Mouse (Mus musculus) hindbrain, postnatal 0 days (tissue): Measurements from ENCODE around the gene Ccr3. TPM values are rescaled to one million over a fixed set of nuclear protein-coding genes. Genes with fewer than 3 reads are reported as not detected.

Experiments used
- ATAC-seq: fragments of 200-750 bp; cut with Nextera tagmentation; 2 replicates; pipeline ENCODE4 v1.8.0; 2017; ENCODE audit warnings: mild to moderate bottlenecking, moderate TSS enrichment, moderate library complexity
- DNase-seq: peaks from one replicate; pipeline ENCODE4 v3.0.0-alpha.2; 2015; ENCODE audit warnings: low spot score
- H3K27ac ChIP-seq: fragments of 300-500 bp; sonication (generic); 2 replicates; pipeline ENCODE4 v1.5.1; 2014; ENCODE audit warnings: mild to moderate bottlenecking
- H3K27me3 ChIP-seq: fragments of 300-500 bp; sonication (generic); 2 replicates; pipeline ENCODE4 v1.6.1; 2014; ENCODE audit warnings: low read length, mixed read lengths; ENCODE audit not compliant: insufficient read depth
- H3K36me3 ChIP-seq: fragments of 300-500 bp; sonication (generic); 2 replicates; pipeline ENCODE4 v1.6.1; 2014; ENCODE audit warnings: low read length, mixed read lengths; ENCODE audit not compliant: insufficient read depth
- H3K4me1 ChIP-seq: fragments of 300-500 bp; sonication (generic); 2 replicates; pipeline ENCODE4 v1.6.1; 2014; ENCODE audit warnings: antibody characterized with exemption, low read length, mixed read lengths; ENCODE audit not compliant: insufficient read depth
- H3K4me2 ChIP-seq: fragments of 300-500 bp; sonication (generic); 2 replicates; pipeline ENCODE4 v1.6.1; 2014; ENCODE audit warnings: low read depth, mild to moderate bottlenecking, low read length, moderate library complexity, mixed read lengths
- H3K4me3 ChIP-seq: fragments of 300-500 bp; sonication (generic); 2 replicates; pipeline ENCODE4 v1.5.1; 2014; ENCODE audit warnings: low read length
- H3K9ac ChIP-seq: fragments of 300-500 bp; sonication (generic); replicated peaks from 2 replicates; pipeline ENCODE4 v1.6.1; 2014; ENCODE audit warnings: mild to moderate bottlenecking, low read length, moderate library complexity, mixed read lengths
- H3K9me3 ChIP-seq: fragments of 300-500 bp; sonication (generic); 2 replicates; pipeline ENCODE4 v1.6.1; 2016; ENCODE audit warnings: low read length, mixed read lengths
- CTCF ChIP-seq: IDR thresholded peaks from 2 replicates; pipeline ENCODE4 v1.5.1; 2016; ENCODE audit warnings: antibody characterized with exemption, control low read depth, low read depth
- WGBS: fragments of 180-500 bp; shearing (Covaris S2); extraction: QIAGEN DNeasy Blood & Tissue Kit; methylation state at CpG from one replicate; pipeline ENCODE4 v1.1.7; 2014; 5-methylcytosine and 5-hydroxymethylcytosine counted together
- polyA plus RNA-seq: library from polyadenylated mRNA; unstranded; fragments of >200 nt; fragmentation: Nextera tagmentation; extraction: Ambion mirVana; gene quantifications from 2 replicates; pipeline ENCODE4 v1.2.1, GENCODE M21; 2015
- total RNA-seq: library from RNA; depleted of rRNA; stranded (reverse); fragments of >200 nt; gene quantifications from 2 replicates; pipeline ENCODE4 v1.2.3, GENCODE M21; 2014

Ccr3 gene
- total and polyA plus RNA-seq, 2 experiments from 2014 or later = not detected

DNA sequence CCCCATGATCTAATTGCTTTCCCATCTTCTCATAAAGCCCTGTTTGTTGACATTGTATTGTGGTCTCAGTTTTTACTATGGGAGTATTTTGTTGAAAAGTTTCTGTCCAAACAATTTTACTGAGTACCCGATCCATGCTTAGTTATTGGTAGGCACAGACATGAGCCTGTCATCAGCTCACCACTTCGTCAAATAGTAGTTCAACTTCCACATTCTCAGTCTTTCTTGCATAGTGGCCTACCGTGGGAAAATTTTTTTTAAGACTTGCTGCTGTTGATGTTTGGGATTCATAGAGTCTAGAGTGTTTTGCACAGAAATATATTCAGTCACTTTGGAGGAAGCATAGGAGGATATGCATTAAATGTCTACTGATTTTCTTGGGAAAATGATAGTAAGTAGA lies 8.5 kb upstream of the Ccr3 start:
- H3K4me1 ChIP-seq = no peaks in the 10 kb centered on the region
- WGBS = 92% methylated on average over 3 of the region's 3 CpGs
- TF ChIP-seq CTCF = no peak
- H3K9me3 ChIP-seq = no peaks in the 10 kb centered on the region
- DNase-seq (no peak), ATAC-seq (no peak)
- H3K9ac ChIP-seq = no peak overlapping the region
- no peaks in the 10 kb centered on the region for H3K27me3 ChIP-seq
- no peaks in the 10 kb centered on the region for H3K36me3 ChIP-seq
- no peak overlapping the region for H3K27ac ChIP-seq
- no peak overlapping the region for H3K4me2 ChIP-seq
- no peak overlapping the region for H3K4me3 ChIP-seq

DNA sequence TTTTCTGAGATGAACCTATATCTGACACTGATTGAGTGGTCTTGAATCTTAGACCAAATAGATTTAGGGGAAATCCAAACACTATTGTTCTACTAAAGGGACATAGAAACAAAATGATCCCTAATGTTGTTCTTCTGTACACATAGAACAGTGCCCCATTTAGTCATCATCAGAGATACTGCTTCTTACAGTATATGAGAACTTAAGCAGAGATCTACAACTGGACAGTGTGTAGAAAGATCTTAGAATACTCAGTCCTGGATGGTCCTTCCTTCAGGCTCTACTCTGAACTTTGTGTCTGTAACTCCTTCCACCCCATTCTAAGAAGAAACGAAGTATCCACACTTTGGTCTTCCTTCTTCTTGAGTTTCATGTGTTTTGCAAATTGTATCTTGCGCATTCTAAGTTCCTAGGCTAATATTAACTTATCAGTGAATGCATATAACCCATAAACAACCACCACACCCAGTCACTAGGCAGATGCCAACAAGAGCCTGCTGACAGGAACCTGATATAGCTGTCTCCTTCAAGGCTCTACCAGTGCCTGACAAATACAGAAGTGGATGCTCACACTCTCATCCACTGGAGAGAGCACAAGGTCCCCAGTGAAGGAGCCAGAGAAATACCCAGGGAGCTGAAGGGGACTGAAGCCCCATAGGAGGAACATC lies 6.7 kb upstream of the Ccr3 start:
- Histone ChIP-seq H3K9ac (no peak overlapping the region), H3K4me1 (no peaks in the 10 kb centered on the region), H3K27ac (no peak overlapping the region), H3K9me3 (no peaks in the 10 kb centered on the region), H3K4me2 (no peak overlapping the region), H3K36me3 (no peaks in the 10 kb centered on the region), H3K4me3 (no peak overlapping the region), H3K27me3 (no peaks in the 10 kb centered on the region)
- ATAC-seq (no peak), DNase-seq (no peak)
- 79% methylated on average over 2 of the region's 2 CpGs for WGBS
- no peak for TF ChIP-seq CTCF

DNA sequence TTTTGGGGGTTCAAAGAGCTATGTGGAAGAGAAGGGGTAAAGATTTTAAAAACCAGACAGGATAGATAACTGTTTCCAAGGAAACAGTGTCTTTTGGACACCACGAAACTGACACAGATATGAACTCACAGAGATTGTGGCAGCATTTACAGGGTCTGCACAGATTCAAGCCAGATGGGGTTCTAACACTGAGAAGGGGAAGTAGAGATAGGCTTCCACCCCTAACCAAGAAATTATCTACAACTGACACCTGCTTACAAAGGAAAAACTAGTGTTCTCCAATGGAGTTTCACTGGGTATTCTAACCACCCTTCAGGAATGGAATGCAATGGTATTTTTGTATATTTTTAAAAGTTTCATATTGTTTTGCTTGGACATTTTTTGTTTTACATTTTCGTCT lies 5.7 kb upstream of the Ccr3 start:
- H3K4me1 ChIP-seq = no peaks in the 10 kb centered on the region
- no peak overlapping the region for H3K4me2 ChIP-seq
- no peaks in the 10 kb centered on the region for H3K27me3 ChIP-seq
- no peak overlapping the region for H3K27ac ChIP-seq
- WGBS = 77% methylated on average over 2 of the region's 2 CpGs
- TF ChIP-seq CTCF = no peak
- H3K9ac ChIP-seq = no peak overlapping the region
- H3K4me3 ChIP-seq = no peak overlapping the region
- H3K9me3 ChIP-seq = no peaks in the 10 kb centered on the region
- ATAC-seq (no peak), DNase-seq (no peak)
- no peaks in the 10 kb centered on the region for H3K36me3 ChIP-seq

DNA sequence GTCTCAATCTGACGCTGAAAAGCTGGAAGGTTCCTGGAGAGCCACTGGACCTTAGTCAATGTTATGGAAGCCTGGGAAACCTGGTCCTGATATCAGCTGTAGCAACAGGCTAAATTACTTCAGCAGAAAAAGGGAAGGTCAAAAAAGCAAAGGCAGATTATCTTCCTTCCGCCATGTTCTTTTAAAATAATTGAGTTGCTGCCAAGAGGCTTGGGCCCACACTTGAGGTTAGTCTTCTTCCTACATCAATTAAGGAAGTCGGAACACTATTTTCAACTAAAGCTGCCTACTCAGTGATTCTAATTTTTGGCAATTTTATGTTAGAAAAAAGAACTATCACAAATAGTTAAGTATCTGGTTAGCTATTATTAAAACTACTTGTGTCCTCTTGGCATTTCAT lies 1.9 kb upstream of the Ccr3 start:
- no peaks in the 10 kb centered on the region for H3K36me3 ChIP-seq
- no peak overlapping the region for H3K27ac ChIP-seq
- H3K9me3 ChIP-seq = no peaks in the 10 kb centered on the region
- TF ChIP-seq CTCF = no peak
- no peak for ATAC-seq
- no peak overlapping the region for H3K4me3 ChIP-seq
- 89% methylated on average over 3 of the region's 3 CpGs for WGBS
- no peak for DNase-seq
- H3K4me2 ChIP-seq = no peak overlapping the region
- H3K9ac ChIP-seq = no peak overlapping the region
- no peaks in the 10 kb centered on the region for H3K27me3 ChIP-seq
- H3K4me1 ChIP-seq = no peaks in the 10 kb centered on the region

DNA sequence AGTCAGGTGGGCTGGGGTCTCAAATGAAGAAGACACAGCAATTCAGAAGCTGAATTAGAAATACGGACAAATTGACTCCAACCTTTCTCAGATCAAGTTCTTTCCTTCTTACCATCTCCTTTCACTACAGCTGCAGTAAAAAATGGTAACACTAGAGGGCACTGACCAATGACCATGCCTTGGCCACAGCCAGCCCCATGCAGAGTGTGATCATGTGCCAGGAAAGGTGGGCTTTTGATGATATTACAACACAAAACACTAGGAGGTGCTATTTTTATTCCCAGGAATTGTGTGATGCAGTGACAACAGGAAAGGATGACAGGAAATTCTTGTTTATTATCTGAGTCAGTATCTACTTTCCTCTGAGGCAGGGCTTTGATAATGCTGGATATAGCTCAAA lies 11.6 kb downstream of the Ccr3 start:
- Histone ChIP-seq H3K36me3 (no peaks in the 10 kb centered on the region), H3K27ac (no peak overlapping the region), H3K9ac (no peak overlapping the region), H3K27me3 (no peaks in the 10 kb centered on the region), H3K4me1 (no peaks in the 10 kb centered on the region), H3K4me2 (no peak overlapping the region), H3K4me3 (no peak overlapping the region), H3K9me3 (no peaks in the 10 kb centered on the region)
- peak; percentile 36 for TF ChIP-seq CTCF
- DNase-seq = peak; percentile 9
- no peak for ATAC-seq
- WGBS = 48% methylated on average over 1 of the region's 1 CpGs

DNA sequence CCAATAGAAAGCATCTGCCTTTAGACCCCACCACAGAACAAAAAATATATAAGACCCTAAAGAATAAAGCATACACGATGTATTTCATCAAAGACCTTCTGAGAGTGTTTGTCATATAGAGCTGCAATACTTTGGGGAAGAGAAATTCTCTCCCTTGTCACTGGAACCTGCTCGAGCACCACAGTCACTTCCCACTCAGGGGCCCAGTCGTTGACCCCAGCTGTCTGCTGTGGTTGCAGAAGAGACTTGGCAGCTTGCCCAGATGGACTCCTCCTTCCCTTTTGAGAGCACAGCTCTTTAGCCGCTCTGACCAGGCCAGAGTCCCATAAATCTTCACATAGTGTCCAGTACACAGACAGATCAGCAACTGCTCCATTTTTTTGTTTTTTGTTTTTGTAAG lies 15.9 kb downstream of the Ccr3 start:
- 0 out of 2 replicates have a peak, but pooled peaks have one; percentile 15 for ATAC-seq
- peak; percentile 63 for DNase-seq
- no peak for TF ChIP-seq CTCF
- H3K27me3 ChIP-seq = no peaks in the 10 kb centered on the region
- H3K4me3 ChIP-seq = no peak overlapping the region
- no peak overlapping the region for H3K9ac ChIP-seq
- H3K27ac ChIP-seq = no peak overlapping the region
- 29% methylated on average over 4 of the region's 4 CpGs for WGBS
- no peaks in the 10 kb centered on the region for H3K9me3 ChIP-seq
- H3K36me3 ChIP-seq = no peaks in the 10 kb centered on the region
- no peaks in the 10 kb centered on the region for H3K4me1 ChIP-seq
- H3K4me2 ChIP-seq = no peak overlapping the region

DNA sequence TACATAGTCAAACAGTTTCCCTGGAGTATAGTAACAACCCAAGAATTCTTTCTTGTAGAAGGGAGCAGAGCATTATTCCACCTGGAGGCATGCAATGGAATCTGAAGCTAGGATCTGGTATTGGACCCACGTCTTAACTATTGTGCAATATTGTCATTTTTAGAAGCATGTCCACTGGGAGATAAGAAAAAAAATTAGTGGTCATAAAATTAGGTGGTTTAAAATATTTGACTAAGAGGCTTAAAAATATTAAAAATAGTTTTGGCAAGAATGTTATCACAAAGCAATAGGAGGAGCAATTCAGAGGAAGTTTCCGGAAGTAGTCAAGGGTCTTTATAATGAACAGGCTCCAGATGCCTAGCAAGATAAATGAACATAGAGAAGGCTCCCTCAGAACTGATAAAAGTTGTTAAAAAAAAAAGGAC lies 16.4 kb downstream of the Ccr3 start:
- Histone ChIP-seq H3K27me3 (no peaks in the 10 kb centered on the region), H3K9me3 (no peaks in the 10 kb centered on the region), H3K9ac (no peak overlapping the region), H3K4me3 (no peak overlapping the region), H3K4me2 (no peak overlapping the region), H3K27ac (no peak overlapping the region), H3K36me3 (no peaks in the 10 kb centered on the region), H3K4me1 (no peaks in the 10 kb centered on the region)
- ATAC-seq (no peak), DNase-seq (no peak)
- TF ChIP-seq CTCF = no peak
- 72% methylated on average over 2 of the region's 2 CpGs for WGBS
